Mouse (Mus musculus) myocyte (in vitro differentiated cells): ENCODE results near the gene Prkcg. TPM values are rescaled to one million over a fixed set of nuclear protein-coding genes. Genes with fewer than 3 reads are reported as not detected.

Experiments used
- H3K27me3 ChIP-seq: one replicate; pipeline ENCODE4 v1.6.1; 2011; ENCODE audit not compliant: control insufficient read depth, insufficient read depth, insufficient read length
- H3K36me3 ChIP-seq: one replicate; pipeline ENCODE4 v1.6.1; 2011; ENCODE audit not compliant: control insufficient read depth, insufficient read depth
- H3K4me2 ChIP-seq: one replicate; pipeline ENCODE4 v1.6.1; 2011; ENCODE audit warnings: low read depth, control low read depth
- H3K4me3 ChIP-seq: one replicate; pipeline ENCODE4 v1.5.1; 2011; ENCODE audit warnings: mild to moderate bottlenecking, control low read depth, moderate library complexity
- H3K79me2 ChIP-seq: one replicate; pipeline ENCODE4 v1.6.1; 2011; ENCODE audit not compliant: control insufficient read depth, insufficient read depth
- H3ac ChIP-seq: one replicate; pipeline ENCODE4 v1.6.1; 2011; ENCODE audit not compliant: control insufficient read depth, insufficient read length
- CEBPB ChIP-seq: IDR thresholded peaks from 2 replicates; pipeline ENCODE4 v1.6.1; 2011; ENCODE audit warnings: mild to moderate bottlenecking, moderate library complexity; ENCODE audit not compliant: poor library complexity, insufficient read depth, severe bottlenecking
- E2F4 ChIP-seq: IDR thresholded peaks from one replicate; pipeline ENCODE4 v1.6.1; 2011; ENCODE audit warnings: mild to moderate bottlenecking, control low read depth, moderate library complexity; ENCODE audit not compliant: insufficient read depth
- MAX ChIP-seq: IDR thresholded peaks from one replicate; pipeline ENCODE4 v1.6.1; 2011; ENCODE audit warnings: low read depth, mild to moderate bottlenecking, control low read depth
- MYOD1 ChIP-seq, 3 experiments: IDR thresholded peaks; one replicate each; pipeline ENCODE4 v1.6.1; 2011; ENCODE audit warnings: control low read depth in 2 of 3, low read depth in 2 of 3, mild to moderate bottlenecking in 2 of 3, moderate library complexity in 1 of 3; ENCODE audit not compliant: insufficient read length in 2 of 3, control insufficient read depth in 1 of 3
- MYOG ChIP-seq, 3 experiments: IDR thresholded peaks; one replicate each; pipeline ENCODE4 v1.6.1; 2011; ENCODE audit warnings: control low read depth in 2 of 3, low read depth in 2 of 3, mild to moderate bottlenecking in 2 of 3; ENCODE audit not compliant: insufficient read length in 2 of 3, control insufficient read depth in 1 of 3, insufficient read depth in 1 of 3
- POLR2A ChIP-seq: IDR thresholded peaks from one replicate; pipeline ENCODE4 v1.6.1; 2011; ENCODE audit warnings: low read depth, mild to moderate bottlenecking, control low read depth, moderate library complexity; ENCODE audit not compliant: insufficient read length
- POLR2AphosphoS2 ChIP-seq: IDR thresholded peaks from one replicate; pipeline ENCODE4 v1.6.1; 2011; ENCODE audit warnings: low read depth, control low read depth; ENCODE audit not compliant: insufficient read length
- REST ChIP-seq: IDR thresholded peaks from one replicate; pipeline ENCODE4 v1.6.1; 2011; ENCODE audit warnings: mild to moderate bottlenecking, control low read depth, moderate library complexity; ENCODE audit not compliant: insufficient read depth, insufficient read length
- SRF ChIP-seq: IDR thresholded peaks from one replicate; pipeline ENCODE4 v1.6.1; 2011; ENCODE audit warnings: low read depth; ENCODE audit not compliant: control insufficient read depth, insufficient read length
- TCF12 ChIP-seq: IDR thresholded peaks from one replicate; pipeline ENCODE4 v1.6.1; 2011; ENCODE audit warnings: mild to moderate bottlenecking, control low read depth; ENCODE audit not compliant: poor library complexity, insufficient read depth, severe bottlenecking
- TCF3 ChIP-seq: IDR thresholded peaks from one replicate; pipeline ENCODE4 v1.6.1; 2011; ENCODE audit warnings: low read depth, control low read depth; ENCODE audit not compliant: insufficient read length
- USF1 ChIP-seq: IDR thresholded peaks from one replicate; pipeline ENCODE4 v1.6.1; 2011; ENCODE audit warnings: low read depth, mild to moderate bottlenecking, control low read depth, moderate library complexity
- polyA plus RNA-seq: library from polyadenylated mRNA; unstranded; fragments of >200 nt; fragmentation: generic; extraction: Trizol; gene quantifications from one replicate; pipeline ENCODE4 v1.2.1, GENCODE M21; 2012; ENCODE audit warnings: missing spikeins

Gene Prkcg
- polyA plus RNA-seq, 1 experiment = 0.50 TPM

- no peak overlapping the region for H3K4me2 ChIP-seq
- H3K36me3 ChIP-seq = no peaks in the 10 kb centered on the region
- TF ChIP-seq E2F4 (no peak), REST (no peak), MYOG (IDR thresholded peaks at IDR 0.05; ENCODE audit: control insufficient read depth in 1 of 3, insufficient read depth in 1 of 3, insufficient read length in 2 of 3, low read depth in 2 of 3) (no peak), USF1 (no peak), MAX (no peak), TCF12 (no peak), MYOD1 (IDR thresholded peaks at IDR 0.05; ENCODE audit: control insufficient read depth in 1 of 3, insufficient read length in 2 of 3, low read depth in 2 of 3) (no peak)
- H3ac ChIP-seq = no peak overlapping the region
- no peaks in the 10 kb centered on the region for H3K79me2 ChIP-seq
- H3K4me3 ChIP-seq = no peak overlapping the region
- no peaks in the 10 kb centered on the region for H3K27me3 ChIP-seq
These were observed 41.0 kb downstream of the Prkcg start for GRCm38 (mm10) chr7:3329776-3330546.

- H3ac ChIP-seq = no peak overlapping the region
- no peaks in the 10 kb centered on the region for H3K36me3 ChIP-seq
- peak overlapping the region; percentile 71 for H3K4me2 ChIP-seq
- TF ChIP-seq REST = no peak
- no peak for TF ChIP-seq POLR2A
- TF ChIP-seq TCF12 = no peak
- TF ChIP-seq SRF = no peak
- TF ChIP-seq MAX = no peak
- TF ChIP-seq POLR2AphosphoS2 = no peak
- TF ChIP-seq MYOD1 (IDR thresholded peaks at IDR 0.05; ENCODE audit: control insufficient read depth in 1 of 3, insufficient read length in 2 of 3, low read depth in 2 of 3) = no peak
- TF ChIP-seq TCF3 = no peak
- TF ChIP-seq USF1 = no peak
- TF ChIP-seq E2F4 = no peak
- TF ChIP-seq CEBPB = no peak
- TF ChIP-seq MYOG (IDR thresholded peaks at IDR 0.05; ENCODE audit: control insufficient read depth in 1 of 3, insufficient read depth in 1 of 3, insufficient read length in 2 of 3, low read depth in 2 of 3) = no peak
- H3K27me3 ChIP-seq = no peaks in the 10 kb centered on the region
- H3K4me3 ChIP-seq = no peak overlapping the region
- no peaks in the 10 kb centered on the region for H3K79me2 ChIP-seq
These were observed 42.2 kb downstream of the Prkcg start for GRCm38 (mm10) chr7:3331171-3331570.

GRCm38 (mm10) chr7:3331581-3332223, 42.7 kb downstream of the Prkcg start:
- TF ChIP-seq E2F4 = no peak
- no peak for TF ChIP-seq SRF
- TF ChIP-seq MYOG (IDR thresholded peaks at IDR 0.05; ENCODE audit: control insufficient read depth in 1 of 3, insufficient read depth in 1 of 3, insufficient read length in 2 of 3, low read depth in 2 of 3) = peak in 1 of 3 experiments; percentile 15
- TF ChIP-seq POLR2AphosphoS2 = no peak
- Histone ChIP-seq H3K4me2 (peak overlapping the region; percentile 71), H3K79me2 (no peaks in the 10 kb centered on the region), H3K4me3 (peak overlapping the region; percentile 8), H3K36me3 (no peaks in the 10 kb centered on the region), H3K27me3 (no peaks in the 10 kb centered on the region), H3ac (no peak overlapping the region)

GRCm38 (mm10) chr7:3332224-3332615, 43.2 kb downstream of the Prkcg start:
- Histone ChIP-seq H3K36me3 (no peaks in the 10 kb centered on the region), H3ac (no peak overlapping the region), H3K79me2 (no peaks in the 10 kb centered on the region), H3K27me3 (no peaks in the 10 kb centered on the region), H3K4me3 (peak overlapping the region; percentile 8), H3K4me2 (peak overlapping the region; percentile 71)
- TF ChIP-seq TCF3 (no peak), MYOD1 (IDR thresholded peaks at IDR 0.05; ENCODE audit: control insufficient read depth in 1 of 3, insufficient read length in 2 of 3, low read depth in 2 of 3) (no peak), POLR2AphosphoS2 (no peak), MYOG (IDR thresholded peaks at IDR 0.05; ENCODE audit: control insufficient read depth in 1 of 3, insufficient read depth in 1 of 3, insufficient read length in 2 of 3, low read depth in 2 of 3) (no peak), POLR2A (no peak), E2F4 (no peak), MAX (no peak)

DNA sequence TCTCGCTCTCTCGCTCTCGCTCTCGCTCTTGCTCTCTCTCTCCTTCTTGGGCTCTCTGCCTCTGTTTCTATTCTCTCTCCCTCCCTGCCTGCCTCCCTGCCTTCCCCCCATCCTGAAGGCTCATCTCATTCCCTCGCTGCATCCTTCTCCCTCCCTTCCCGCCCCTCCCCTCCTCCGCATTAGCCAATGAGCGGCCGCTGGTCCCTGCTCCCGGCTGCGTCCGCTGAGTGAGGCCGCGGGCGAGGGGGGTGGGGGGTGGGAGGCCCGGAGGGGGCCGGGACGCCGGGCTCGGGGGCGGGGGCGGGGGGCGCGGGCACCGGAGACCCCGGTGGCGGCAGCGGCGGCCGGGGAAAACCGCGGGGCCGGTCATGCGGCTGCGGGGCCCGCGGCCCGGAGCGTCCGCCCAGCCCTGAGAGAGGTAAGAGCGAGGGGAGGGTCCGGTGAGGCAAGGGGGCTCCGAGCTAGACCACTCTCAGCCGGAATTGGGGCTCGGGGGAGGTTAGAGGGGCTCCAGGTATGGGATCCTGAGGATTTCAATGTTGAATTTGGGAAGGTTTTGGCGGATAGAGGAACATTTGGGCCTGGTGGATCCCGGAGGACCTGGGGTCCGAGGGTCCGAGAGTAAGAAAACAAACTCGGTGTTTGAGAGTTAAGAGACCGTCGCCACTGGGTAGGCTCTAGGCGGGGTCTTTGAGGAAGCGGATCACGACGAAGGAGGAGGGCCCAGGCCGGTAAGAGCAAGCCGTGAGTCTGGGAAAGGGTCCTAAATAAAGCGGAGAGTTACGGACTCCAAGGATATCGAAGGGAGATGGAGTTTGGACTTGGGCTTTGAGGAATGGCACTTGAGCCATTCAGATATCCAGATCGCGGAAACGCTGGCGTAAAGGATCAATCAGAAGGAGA, 43.9 kb downstream of the Prkcg start, which contains the start of gene Cacng7:
Gene Cacng7, plus strand, starts transcription at position 337 of the 903 bp plus-strand sequence.
- Histone ChIP-seq H3K4me2 (peak within 1 kb of the TSS; percentile 71), H3K27me3 (no peaks in the 10 kb centered on the region), H3K79me2 (no peaks in the 10 kb centered on the region), H3ac (no peak within 1 kb of the TSS), H3K36me3 (no peaks in the 10 kb centered on the region), H3K4me3 (peak within 1 kb of the TSS; percentile 8)
- TF ChIP-seq CEBPB (no peak), MYOD1 (IDR thresholded peaks at IDR 0.05; ENCODE audit: control insufficient read depth in 1 of 3, insufficient read length in 2 of 3, low read depth in 2 of 3) (no peak), E2F4 (no peak), MAX (no peak), MYOG (IDR thresholded peaks at IDR 0.05; ENCODE audit: control insufficient read depth in 1 of 3, insufficient read depth in 1 of 3, insufficient read length in 2 of 3, low read depth in 2 of 3) (no peak), SRF (no peak), POLR2A (no peak), REST (no peak), USF1 (no peak), TCF12 (no peak), POLR2AphosphoS2 (no peak), TCF3 (no peak)
